Mouse (Mus musculus) stomach, embryonic 16.5 days (tissue): ENCODE results near the gene Tpm4. TPM values are rescaled to one million over a fixed set of nuclear protein-coding genes. Genes with fewer than 3 reads are reported as not detected.
A peak's percentile ranks its signal among the peaks of the same experiment; 100 is the strongest.
"Not testable (repeated sequence)": the region's sequence is repeated elsewhere in the genome, so short reads cannot be mapped to it uniquely, and the experiment has no call there.

Source experiments
- ATAC-seq: fragments of 200-750 bp; cut with Nextera tagmentation; 2 replicates; pipeline ENCODE4 v1.8.0; 2017; ENCODE audit warnings: moderate number of reproducible peaks, moderate TSS enrichment; ENCODE audit not compliant: insufficient read depth, low FRiP score
- H3K27ac ChIP-seq: fragments of 300-500 bp; sonication (generic); 2 replicates; pipeline ENCODE4 v1.5.1; 2014; ENCODE audit warnings: low read length
- H3K27me3 ChIP-seq: fragments of 300-500 bp; sonication (generic); 2 replicates; pipeline ENCODE4 v1.6.1; 2014; ENCODE audit warnings: low read length, control low read depth, mixed read lengths; ENCODE audit not compliant: control insufficient read depth, insufficient read depth
- H3K36me3 ChIP-seq: fragments of 300-500 bp; sonication (generic); 2 replicates; pipeline ENCODE4 v1.6.1; 2014; ENCODE audit warnings: low read length; ENCODE audit not compliant: control insufficient read depth, insufficient read depth
- H3K4me1 ChIP-seq: fragments of 300-500 bp; sonication (generic); 2 replicates; pipeline ENCODE4 v1.6.1; 2014; ENCODE audit warnings: low read length, control low read depth, mixed read lengths; ENCODE audit not compliant: control insufficient read depth, insufficient read depth
- H3K4me2 ChIP-seq: fragments of 300-500 bp; sonication (generic); 2 replicates; pipeline ENCODE4 v1.6.1; 2014; ENCODE audit warnings: low read depth, low read length, mixed read lengths
- H3K4me3 ChIP-seq: fragments of 300-500 bp; sonication (generic); replicated peaks from 2 replicates; pipeline ENCODE4 v1.5.1; 2014; ENCODE audit warnings: mild to moderate bottlenecking, low read length
- H3K9ac ChIP-seq: fragments of 300-500 bp; sonication (generic); 2 replicates; pipeline ENCODE4 v1.6.1; 2014; ENCODE audit warnings: low read length
- H3K9me3 ChIP-seq: fragments of 300-500 bp; sonication (generic); replicated peaks from 2 replicates; pipeline ENCODE4 v1.6.1; 2016; ENCODE audit warnings: low read length, control low read depth; ENCODE audit not compliant: control insufficient read depth
- WGBS: fragments of 180-500 bp; shearing (Covaris S2); extraction: QIAGEN DNeasy Blood & Tissue Kit; methylation state at CpG from one replicate; pipeline ENCODE4 v1.1.7; 2014; 5-methylcytosine and 5-hydroxymethylcytosine counted together
- polyA plus RNA-seq: library from polyadenylated mRNA; unstranded; fragments of >200 nt; fragmentation: Nextera tagmentation; extraction: Ambion mirVana; gene quantifications from 2 replicates; pipeline ENCODE4 v1.2.1, GENCODE M21; 2015

Tpm4 gene
- polyA plus RNA-seq, 1 experiment from 2014 or later: 617 TPM

DNA sequence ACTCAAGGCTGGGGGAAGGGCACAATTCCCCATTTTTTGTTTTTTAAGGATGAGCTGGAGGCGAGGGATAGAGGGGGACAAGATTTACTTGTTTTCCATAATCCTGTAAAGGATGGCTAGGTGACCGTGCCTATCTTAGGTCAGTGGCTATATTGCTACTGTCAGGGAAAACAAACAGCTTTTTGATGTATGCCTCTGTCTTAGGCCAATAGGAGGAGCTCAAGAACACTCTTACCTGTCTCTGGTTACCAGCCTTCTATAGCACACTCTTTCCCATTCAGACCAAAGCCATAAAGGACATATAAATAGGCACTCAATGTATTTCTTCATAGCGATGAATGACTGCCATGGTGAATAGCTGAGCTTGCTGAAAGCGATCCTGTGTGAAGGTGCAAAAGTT is 16.2 kb upstream of the Tpm4 start:
- no peaks in the 10 kb centered on the region for H3K27me3 ChIP-seq
- H3K9me3 ChIP-seq: no peaks in the 10 kb centered on the region

GRCm38 (mm10) chr8:72121486-72121885 is 13.3 kb upstream of the Tpm4 start:
- H3K4me3 ChIP-seq, ATAC-seq, H3K4me2 ChIP-seq, H3K4me1 ChIP-seq, H3K27me3 ChIP-seq, H3K9me3 ChIP-seq, H3K9ac ChIP-seq, H3K27ac ChIP-seq, H3K36me3 ChIP-seq: not testable (repeated sequence)
- 52% methylated on average over 3 of the region's 3 CpGs for WGBS

More for the DNA sequence above, 16.2 kb upstream of the Tpm4 start:
- Histone ChIP-seq H3K9ac (no peak overlapping the region), H3K27ac (no peak overlapping the region), H3K4me1 (no peaks in the 10 kb centered on the region), H3K4me3 (no peak overlapping the region), H3K4me2 (no peak overlapping the region), H3K36me3 (no peaks in the 10 kb centered on the region)
- no peak for ATAC-seq
- 36% methylated on average over 4 of the region's 4 CpGs for WGBS

DNA sequence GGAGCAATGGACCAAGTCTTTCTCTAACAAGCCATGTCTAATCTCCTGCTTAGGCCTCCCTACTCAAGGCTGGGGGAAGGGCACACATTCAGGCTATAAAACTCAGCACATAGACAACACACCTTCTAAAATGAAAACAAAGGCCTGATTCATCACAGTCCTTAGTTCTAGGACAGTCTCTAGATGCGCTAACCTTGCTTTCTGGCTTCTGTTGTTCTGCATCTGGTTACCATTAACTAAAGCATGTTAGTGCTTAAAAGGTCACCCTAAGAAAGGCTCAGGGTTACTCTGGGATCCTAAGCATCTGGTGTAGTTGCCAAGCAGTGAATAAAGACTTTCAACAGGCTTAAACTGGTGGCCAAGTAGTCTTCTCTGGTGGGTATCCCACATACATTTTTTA is 12.8 kb upstream of the Tpm4 start:
- 78% methylated on average over 1 of the region's 1 CpGs for WGBS
- H3K27me3 ChIP-seq: no peaks in the 10 kb centered on the region
- no peak overlapping the region for H3K4me3 ChIP-seq
- no peaks in the 10 kb centered on the region for H3K4me1 ChIP-seq
- H3K4me2 ChIP-seq: no peak overlapping the region
- no peaks in the 10 kb centered on the region for H3K9me3 ChIP-seq
- H3K27ac ChIP-seq: no peak overlapping the region
- no peaks in the 10 kb centered on the region for H3K36me3 ChIP-seq
- H3K9ac ChIP-seq: no peak overlapping the region
- ATAC-seq: no peak

DNA sequence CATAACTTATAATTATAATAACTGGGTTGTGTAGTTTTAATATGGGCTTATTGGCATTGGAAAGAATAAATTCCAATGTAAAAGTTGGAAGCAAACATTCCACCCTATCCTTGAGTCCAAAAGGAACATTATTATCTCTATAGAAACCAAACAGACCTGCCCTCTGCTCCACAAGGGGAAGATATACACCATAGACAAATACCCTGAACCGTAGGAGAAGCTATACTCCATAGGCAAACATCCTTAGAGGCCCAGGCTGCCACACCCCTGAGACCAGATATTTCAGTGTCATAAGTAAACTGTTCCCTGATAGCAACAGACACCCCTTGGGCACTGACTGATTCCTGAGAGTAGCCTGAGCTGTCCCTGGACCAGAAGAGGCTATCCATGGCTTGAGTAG is 6.9 kb upstream of the Tpm4 start:
- no peak for ATAC-seq
- Histone ChIP-seq H3K4me1 (no peaks in the 10 kb centered on the region), H3K27ac (no peak overlapping the region), H3K4me3 (no peak overlapping the region), H3K4me2 (no peak overlapping the region), H3K9me3 (no peaks in the 10 kb centered on the region), H3K9ac (no peak overlapping the region), H3K36me3 (no peaks in the 10 kb centered on the region), H3K27me3 (no peaks in the 10 kb centered on the region)
- WGBS: 45% methylated on average over 1 of the region's 1 CpGs

GRCm38 (mm10) chr8:72131251-72131650 is 3.5 kb upstream of the Tpm4 start:
- no peak overlapping the region for H3K4me2 ChIP-seq
- WGBS: 72% methylated on average over 2 of the region's 2 CpGs
- H3K4me1 ChIP-seq: 0 out of 2 replicates have a peak, but pooled peaks cover 3% of the 10 kb centered on the region
- H3K4me3 ChIP-seq: no peak overlapping the region
- no peaks in the 10 kb centered on the region for H3K36me3 ChIP-seq
- peak overlapping the region; percentile 44; the same call in 1 of the 2 replicates for H3K27ac ChIP-seq
- H3K9ac ChIP-seq: no peak overlapping the region
- no peaks in the 10 kb centered on the region for H3K9me3 ChIP-seq
- H3K27me3 ChIP-seq: no peaks in the 10 kb centered on the region
- ATAC-seq: no peak

DNA sequence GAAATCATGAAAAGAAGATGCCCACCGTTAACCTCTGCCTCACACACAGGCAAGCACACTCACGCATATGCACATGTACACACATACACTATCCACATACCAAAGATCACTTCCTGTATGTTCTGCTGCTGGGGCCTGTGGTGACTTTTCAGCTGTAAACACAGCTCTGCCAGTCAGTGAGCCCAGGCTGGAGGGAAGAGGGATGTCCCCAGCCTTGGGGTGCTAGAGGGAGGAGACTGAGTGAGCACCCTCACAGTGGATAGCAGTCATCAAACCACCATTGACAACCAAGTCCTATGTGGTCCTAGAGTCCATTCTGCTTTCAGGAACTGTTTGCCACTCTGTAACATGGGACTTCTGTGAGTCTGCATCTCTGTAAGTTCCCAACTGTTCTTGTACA is 2.9 kb upstream of the Tpm4 start:
- peak overlapping the region; percentile 44 for H3K27ac ChIP-seq

GRCm38 (mm10) chr8:72132417-72132816 is 2.4 kb upstream of the Tpm4 start:
- 89% methylated on average over 1 of the region's 1 CpGs for WGBS
- Histone ChIP-seq H3K27ac (no peak overlapping the region), H3K36me3 (no peaks in the 10 kb centered on the region), H3K4me2 (no peak overlapping the region), H3K9ac (no peak overlapping the region), H3K9me3 (no peaks in the 10 kb centered on the region), H3K4me1 (peaks cover 8% of the 10 kb centered on the region; the same call in 1 of the 2 replicates), H3K4me3 (no peak overlapping the region), H3K27me3 (no peaks in the 10 kb centered on the region)
- ATAC-seq: no peak

More for the DNA sequence above, 2.9 kb upstream of the Tpm4 start:
- no peak overlapping the region for H3K4me2 ChIP-seq
- H3K4me1 ChIP-seq: 0 out of 2 replicates have a peak, but pooled peaks cover 4% of the 10 kb centered on the region
- no peak overlapping the region; the same call in 1 of the 2 replicates for H3K9ac ChIP-seq
- H3K4me3 ChIP-seq: no peak overlapping the region
- no peak for ATAC-seq
- no peaks in the 10 kb centered on the region for H3K36me3 ChIP-seq
- WGBS: 76% methylated on average over 2 of the region's 2 CpGs
- no peaks in the 10 kb centered on the region for H3K27me3 ChIP-seq
- H3K9me3 ChIP-seq: no peaks in the 10 kb centered on the region

- 69% methylated on average over 1 of the region's 1 CpGs for WGBS
- no peak overlapping the region for H3K4me3 ChIP-seq
- no peaks in the 10 kb centered on the region for H3K9me3 ChIP-seq
- no peak for ATAC-seq
- H3K4me2 ChIP-seq: no peak overlapping the region
- H3K9ac ChIP-seq: no peak overlapping the region
- H3K27me3 ChIP-seq: no peaks in the 10 kb centered on the region
- H3K36me3 ChIP-seq: no peaks in the 10 kb centered on the region
- H3K27ac ChIP-seq: no peak overlapping the region; the same call in 1 of the 2 replicates
- H3K4me1 ChIP-seq: peaks cover 12% of the 10 kb centered on the region; the same call in 1 of the 2 replicates
These were observed 1.9 kb upstream of the Tpm4 start for GRCm38 (mm10) chr8:72132891-72133290.

GRCm38 (mm10) chr8:72133507-72133906 is 1.3 kb upstream of the Tpm4 start:
- ATAC-seq: no peak
- Histone ChIP-seq H3K27ac (no peak overlapping the region), H3K4me2 (no peak overlapping the region), H3K4me3 (no peak overlapping the region), H3K9ac (no peak overlapping the region), H3K4me1 (peaks cover 14% of the 10 kb centered on the region; the same call in 1 of the 2 replicates), H3K9me3 (no peaks in the 10 kb centered on the region), H3K27me3 (no peaks in the 10 kb centered on the region), H3K36me3 (no peaks in the 10 kb centered on the region)
- 56% methylated on average over 1 of the region's 1 CpGs for WGBS
